Mouse (Mus musculus): ENCODE results near the gene Rbms3.

- TF ChIP-seq POLR2A (IDR thresholded peaks at IDR 0.05; ENCODE audit: low read depth, low read length) (no peak), RCOR1 (conservative IDR thresholded peaks at IDR 0.05; ENCODE audit: low read depth, low read length) (no peak), MAZ (IDR thresholded peaks at IDR 0.05; ENCODE audit: low read depth, low read length) (no peak), POLR2AphosphoS2 (IDR thresholded peaks at IDR 0.05; ENCODE audit: low read depth, low read length) (no peak), NRF1 (IDR thresholded peaks at IDR 0.05; ENCODE audit: low read depth, low read length) (no peak), JUND (conservative IDR thresholded peaks at IDR 0.05; ENCODE audit: low read depth, low read length) (no peak), USF2 (conservative IDR thresholded peaks at IDR 0.05; ENCODE audit: low read depth, low read length) (no peak), CTCF (conservative IDR thresholded peaks at IDR 0.05 in 1 of 2, IDR thresholded peaks at IDR 0.05 in 1 of 2; ENCODE audit: low read depth in 2 of 2, low read length in 2 of 2) (no peak), EP300 (IDR thresholded peaks at IDR 0.05; ENCODE audit: low read length) (no peak), UBTF (IDR thresholded peaks at IDR 0.05; ENCODE audit: low read depth, low read length) (no peak), IRF4 (IDR thresholded peaks at IDR 0.05; ENCODE audit: low read depth, low read length) (no peak)
These were observed 757.4 kb downstream of the Rbms3 start for GRCm38 (mm10) chr9:116872346-116872745.
